ENCODE assay signal across 1 mouse cellular context in the genomic region with DNA sequence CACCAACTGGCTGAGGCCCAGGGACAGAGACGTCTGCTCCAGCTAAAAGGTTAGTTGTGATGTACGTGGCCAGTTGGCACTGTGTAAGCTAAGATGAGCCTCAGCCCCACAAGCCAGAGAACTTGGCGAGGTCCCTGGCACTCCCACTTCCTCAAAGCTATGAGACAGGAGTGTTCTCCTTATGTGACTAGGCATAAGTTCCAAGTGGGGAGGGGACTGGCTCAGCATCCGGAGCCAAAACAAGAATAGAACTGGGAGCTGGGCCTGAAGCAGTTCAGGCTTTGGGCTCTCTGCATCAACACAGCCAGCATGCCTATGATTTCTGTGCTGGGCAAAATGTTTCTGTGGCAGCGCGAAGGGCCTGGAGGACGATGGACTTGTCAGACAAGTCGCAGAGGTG.
TF ChIP-seq lines count a peak whose summit lies in the region.

No protein-coding gene starts in this region.

TF ChIP-seq in MEL, 35 proteins besides CTCF, POLR2A, EP300 and RAD21 (continued from another document):
- TF ChIP-seq KAT2A (conservative IDR thresholded peaks at IDR 0.05; ENCODE audit: low read depth, low read length) (no peak), ZNF384 (IDR thresholded peaks at IDR 0.05; ENCODE audit: low read depth, low read length) (no peak), POLR2AphosphoS5 (IDR thresholded peaks at IDR 0.05; ENCODE audit: borderline replicate concordance, low read depth, low read length) (no peak), E2F4 (IDR thresholded peaks at IDR 0.05; ENCODE audit: borderline replicate concordance, low read depth, low read length) (no peak), ZC3H11A (IDR thresholded peaks at IDR 0.05; ENCODE audit: low read depth, low read length) (no peak), USF2 (IDR thresholded peaks at IDR 0.05; ENCODE audit: borderline replicate concordance in 1 of 2, insufficient read depth in 1 of 2, low read depth in 1 of 2, low read length in 2 of 2) (no peak), UBTF (IDR thresholded peaks at IDR 0.05; ENCODE audit: borderline replicate concordance, insufficient read depth, low read depth, low read length) (no peak), MAZ (IDR thresholded peaks at IDR 0.05; ENCODE audit: low read depth, low read length) (no peak), CHD1 (IDR thresholded peaks at IDR 0.05; ENCODE audit: low read depth, low read length) (no peak), ZKSCAN1 (IDR thresholded peaks at IDR 0.05; ENCODE audit: low read depth, low read length) (no peak), RCOR1 (IDR thresholded peaks at IDR 0.05; ENCODE audit: low read depth, low read length) (no peak), MXI1 (IDR thresholded peaks at IDR 0.05; ENCODE audit: low read depth, low read length) (no peak), USF1 (IDR thresholded peaks at IDR 0.05; ENCODE audit: low read depth, low read length) (no peak), TBP (IDR thresholded peaks at IDR 0.05; ENCODE audit: low read depth, low read length) (no peak)
TF ChIP-seq in MEL: peak in this region for 0.
